Mouse (Mus musculus) heart, adult 9 months (tissue): Measurements from ENCODE around the gene Tex9.
"Not testable (repeated sequence)": the region's sequence is repeated elsewhere in the genome, so short reads cannot be mapped to it uniquely, and the experiment has no call there.

Experiments
- DNase-seq, 2 experiments: peaks; one replicate each; pipeline ENCODE4 v3.0.0; 2022; ENCODE audit warnings: low spot score in 2 of 2

The Tex9 gene

DNA sequence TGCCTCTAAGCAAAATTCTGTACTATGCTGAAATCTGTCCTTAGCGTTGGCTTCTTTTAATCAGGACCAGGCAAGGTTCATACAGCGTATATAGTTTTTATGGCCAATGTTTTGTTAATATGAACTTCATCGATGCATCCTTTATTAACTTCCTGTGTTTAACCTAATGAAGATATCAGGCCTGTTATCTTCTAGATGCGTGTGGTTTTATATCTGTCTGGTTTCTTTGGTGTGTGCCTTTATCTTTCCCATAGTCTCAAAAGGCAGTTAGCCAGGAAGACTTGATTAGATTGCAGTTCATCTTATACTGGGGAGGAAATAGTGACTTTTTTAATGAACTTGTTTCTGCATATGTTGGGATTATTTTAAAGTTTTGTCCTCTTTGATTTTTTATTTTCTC lies 51.7 kb downstream of the Tex9 start:
- no peak for DNase-seq

DNA sequence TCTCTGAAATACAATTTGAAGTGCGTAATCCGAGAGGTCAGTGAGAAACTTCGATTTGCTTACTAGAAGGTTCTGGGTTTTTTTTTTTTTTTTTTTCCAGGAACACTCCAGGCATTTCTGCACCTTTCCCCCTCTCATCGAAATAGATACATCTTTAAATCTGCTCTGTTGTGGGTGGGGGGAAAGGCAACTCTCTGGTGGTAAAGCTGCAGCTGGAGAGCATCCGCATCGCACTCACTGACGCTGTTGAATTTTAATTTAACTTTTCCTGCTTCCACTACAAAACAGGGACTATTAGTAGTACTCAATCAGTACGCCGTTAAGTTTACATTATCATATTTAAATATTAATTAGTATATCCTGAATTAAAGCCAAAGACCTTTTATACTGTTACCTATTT lies 53.3 kb downstream of the Tex9 start:
- DNase-seq = no peak

DNA sequence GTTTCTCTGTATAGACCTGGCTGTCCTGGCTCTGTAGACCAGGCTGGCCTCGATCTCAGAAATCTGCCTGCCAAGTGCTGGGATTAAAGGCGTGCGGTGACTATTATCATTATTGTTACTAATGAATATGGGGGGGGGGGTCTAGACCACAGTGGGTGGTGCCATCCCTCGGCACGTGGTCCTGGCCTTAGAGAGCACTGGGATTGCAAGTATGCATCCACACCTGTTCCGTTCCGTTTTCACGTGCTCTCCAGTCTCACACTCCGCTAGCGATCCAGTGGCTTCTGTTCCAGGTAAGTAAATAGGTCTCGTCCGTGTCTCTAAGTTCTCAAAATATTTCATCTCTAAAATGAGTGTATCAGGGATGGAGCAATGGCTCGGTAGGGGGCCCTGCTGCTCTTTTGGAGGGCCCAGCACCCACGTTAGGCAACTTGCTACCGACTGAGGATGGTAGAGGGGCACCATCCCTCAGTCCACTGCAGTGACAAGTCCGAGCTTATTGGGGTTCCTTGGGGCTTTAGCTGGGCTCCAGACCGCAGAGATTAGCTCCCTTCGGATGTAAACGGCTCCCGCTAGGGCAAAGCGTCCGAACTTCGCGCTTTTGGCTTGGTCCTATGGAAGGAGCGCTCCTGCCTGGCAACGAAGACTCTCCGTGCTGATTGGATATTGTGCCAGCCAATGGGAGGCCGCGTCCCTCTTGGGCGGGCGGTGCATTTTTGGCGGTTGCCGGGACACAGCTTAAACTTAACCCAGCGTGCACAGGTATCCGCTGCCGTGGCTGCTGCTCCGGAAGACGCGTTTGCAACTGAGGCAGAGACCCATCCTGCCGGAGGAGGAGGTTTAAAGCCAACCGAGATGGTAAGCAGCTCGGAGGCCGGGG lies 54.0 kb downstream of the Tex9 start, which contains the start of gene Mns1:
TSS of gene Mns1 (plus strand) at position 190 of the 880 bp plus-strand sequence.
- DNase-seq = peak; percentile 93 to 94

DNA sequence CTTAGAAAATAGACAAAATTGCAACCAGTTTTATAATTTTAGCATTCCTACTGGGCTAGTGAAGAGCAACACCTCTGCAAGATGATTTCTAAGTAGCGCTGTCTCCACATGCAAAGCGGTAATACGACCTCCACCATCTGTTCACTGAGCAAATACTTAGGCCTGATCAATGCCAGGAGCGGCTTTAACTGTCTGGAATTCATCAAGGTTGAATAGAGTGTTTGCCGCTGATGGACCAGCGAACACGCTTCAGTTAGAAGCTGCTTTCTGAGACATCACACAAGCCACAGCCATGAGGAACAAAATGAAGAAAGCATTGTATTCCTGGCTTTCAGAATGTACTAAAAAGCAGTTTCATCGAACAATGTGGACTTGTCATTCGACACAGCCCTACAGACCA lies 57.1 kb downstream of the Tex9 start:
- DNase-seq = no peak

DNA sequence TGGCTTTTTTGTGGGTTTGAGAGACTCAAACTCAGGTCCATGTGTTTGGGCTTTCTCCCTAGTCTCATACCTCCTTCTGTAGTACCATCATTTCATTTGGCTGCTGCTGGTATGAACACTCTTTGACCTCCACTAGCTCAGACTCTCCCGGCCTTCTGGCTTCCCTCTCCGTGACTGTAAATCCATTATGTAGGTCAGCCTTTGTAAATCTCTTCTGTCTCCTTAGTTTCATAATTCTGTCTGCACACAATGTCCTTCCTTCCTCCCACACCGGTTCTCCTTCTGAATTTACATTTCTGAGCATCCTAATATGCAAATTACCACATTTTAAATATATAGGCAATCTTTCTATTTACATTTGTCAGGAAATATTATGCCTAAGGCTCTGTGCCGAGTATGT lies 64.2 kb downstream of the Tex9 start:
- DNase-seq = no peak

DNA sequence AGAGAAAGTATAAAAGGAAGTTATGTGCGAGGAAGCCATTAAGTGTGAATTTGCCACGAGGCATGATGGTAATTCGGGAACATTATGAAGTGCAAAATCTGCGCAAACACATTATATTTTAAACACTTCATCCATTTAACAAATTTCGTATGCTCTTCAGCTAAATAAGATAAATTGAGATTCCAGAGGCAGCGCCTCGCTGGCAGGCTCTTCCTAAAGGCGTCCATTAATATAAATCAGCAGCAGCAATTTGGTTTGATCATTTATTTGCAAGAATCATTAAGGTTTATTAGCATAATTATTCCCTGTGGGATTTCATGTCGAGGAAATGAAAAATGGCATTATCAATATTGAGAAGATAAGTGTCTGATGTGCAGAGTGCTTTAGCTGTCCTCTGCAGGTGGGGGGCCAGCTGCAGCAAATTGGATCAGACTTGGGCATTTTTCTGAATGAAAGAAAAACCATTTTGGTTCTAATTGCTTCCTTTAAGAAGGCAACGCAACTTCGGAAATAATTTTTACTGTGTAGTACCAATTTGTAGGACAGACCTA lies 66.6 kb downstream of the Tex9 start:
- DNase-seq = no peak

DNA sequence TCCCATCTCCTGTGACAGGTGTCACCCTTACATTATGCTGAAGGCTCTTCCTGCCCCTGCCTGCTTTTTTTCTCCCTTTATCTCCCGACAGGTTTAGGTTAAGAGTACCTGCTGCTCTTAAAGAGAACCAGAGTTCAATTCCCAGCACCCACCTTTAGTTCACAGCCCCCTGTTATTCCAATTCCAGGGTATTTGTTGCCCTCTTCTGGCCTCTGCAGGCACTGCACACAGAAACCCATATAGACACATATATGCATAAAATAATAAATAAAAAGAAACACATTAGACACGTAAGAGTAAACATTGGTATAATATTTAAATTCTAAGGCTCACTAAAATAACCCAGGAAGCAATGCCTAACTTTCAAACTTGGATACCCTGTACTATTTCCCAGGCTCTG lies 69.3 kb downstream of the Tex9 start:
- no peak for DNase-seq

DNA sequence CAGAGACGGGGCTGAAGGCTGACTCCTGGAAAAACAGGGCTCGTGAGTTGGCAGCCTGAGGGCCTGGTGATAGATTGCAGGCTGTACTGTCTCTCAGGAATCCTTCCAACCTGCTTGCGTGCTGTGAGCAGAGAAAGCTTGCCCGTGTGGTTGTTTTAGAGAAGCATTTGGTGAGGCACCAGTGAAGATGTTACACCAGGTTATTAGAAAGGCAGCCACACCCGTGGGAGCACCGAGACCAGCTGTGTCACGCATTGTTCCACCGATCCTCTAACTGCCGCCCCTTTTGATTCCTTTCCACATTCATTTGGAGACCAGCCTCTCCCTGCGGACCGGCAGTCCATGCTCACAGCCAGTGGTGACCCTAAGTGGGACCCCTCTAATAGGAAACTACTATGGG lies 69.7 kb downstream of the Tex9 start:
- DNase-seq = peak in 1 of 2 experiments; percentile 4

DNA sequence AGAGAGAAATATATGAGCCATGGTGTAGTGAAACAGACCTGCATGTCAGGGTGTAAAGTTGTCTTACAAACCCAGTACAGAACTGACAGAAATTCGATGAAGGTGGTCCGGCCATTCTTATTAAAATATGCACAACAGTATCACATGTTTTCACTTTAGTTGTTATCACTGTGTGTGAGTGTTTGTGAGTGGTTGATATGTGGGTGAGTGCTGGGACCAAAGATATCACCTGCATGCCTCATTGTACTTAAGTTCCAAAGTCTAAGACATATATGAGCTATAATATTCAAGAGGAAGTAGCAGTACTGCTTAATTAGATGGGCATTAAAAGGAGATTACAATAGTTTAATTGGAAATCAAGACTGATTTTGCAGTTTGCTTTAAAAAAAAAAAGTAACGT lies 71.5 kb downstream of the Tex9 start:
- no peak for DNase-seq

DNA sequence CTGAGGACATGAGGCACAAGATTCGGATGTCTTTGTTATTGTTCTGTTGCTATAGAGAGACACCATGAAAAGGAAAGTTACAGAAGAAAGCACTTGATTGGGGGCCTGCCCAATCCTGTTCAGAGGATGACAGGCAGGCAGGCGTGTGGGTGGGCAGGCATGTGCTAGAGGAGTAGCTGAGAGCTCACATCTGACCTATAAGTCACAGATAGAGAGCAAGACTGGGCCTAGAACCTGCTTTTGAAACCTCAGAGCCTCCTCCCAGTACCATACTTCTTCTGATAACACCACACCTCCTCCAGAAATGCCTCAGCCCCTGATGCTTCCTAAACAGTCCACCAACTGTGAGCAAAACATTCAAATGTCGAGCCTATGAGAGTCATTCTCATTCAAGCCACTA lies 73.6 kb downstream of the Tex9 start:
- DNase-seq = no peak

DNA sequence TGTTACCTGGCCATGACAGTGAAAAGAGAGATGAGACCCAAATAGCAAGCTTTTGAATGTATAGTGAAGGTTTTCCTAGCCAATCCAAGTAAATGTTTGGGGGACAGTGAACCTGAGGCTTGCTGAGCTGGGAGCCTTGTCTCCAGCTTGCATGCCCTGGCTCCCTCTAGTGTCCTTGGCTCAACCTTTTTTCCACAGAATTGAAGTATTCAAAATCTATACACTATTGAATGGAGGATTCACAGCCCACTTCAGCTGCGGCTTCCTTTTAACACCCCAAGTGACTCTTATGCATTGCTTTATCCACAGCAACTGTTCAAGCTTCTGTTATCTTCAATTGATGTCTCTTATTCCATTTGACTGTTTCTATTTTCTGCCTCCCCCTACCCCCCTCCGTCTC lies 80.3 kb downstream of the Tex9 start:
- no peak for DNase-seq

DNA sequence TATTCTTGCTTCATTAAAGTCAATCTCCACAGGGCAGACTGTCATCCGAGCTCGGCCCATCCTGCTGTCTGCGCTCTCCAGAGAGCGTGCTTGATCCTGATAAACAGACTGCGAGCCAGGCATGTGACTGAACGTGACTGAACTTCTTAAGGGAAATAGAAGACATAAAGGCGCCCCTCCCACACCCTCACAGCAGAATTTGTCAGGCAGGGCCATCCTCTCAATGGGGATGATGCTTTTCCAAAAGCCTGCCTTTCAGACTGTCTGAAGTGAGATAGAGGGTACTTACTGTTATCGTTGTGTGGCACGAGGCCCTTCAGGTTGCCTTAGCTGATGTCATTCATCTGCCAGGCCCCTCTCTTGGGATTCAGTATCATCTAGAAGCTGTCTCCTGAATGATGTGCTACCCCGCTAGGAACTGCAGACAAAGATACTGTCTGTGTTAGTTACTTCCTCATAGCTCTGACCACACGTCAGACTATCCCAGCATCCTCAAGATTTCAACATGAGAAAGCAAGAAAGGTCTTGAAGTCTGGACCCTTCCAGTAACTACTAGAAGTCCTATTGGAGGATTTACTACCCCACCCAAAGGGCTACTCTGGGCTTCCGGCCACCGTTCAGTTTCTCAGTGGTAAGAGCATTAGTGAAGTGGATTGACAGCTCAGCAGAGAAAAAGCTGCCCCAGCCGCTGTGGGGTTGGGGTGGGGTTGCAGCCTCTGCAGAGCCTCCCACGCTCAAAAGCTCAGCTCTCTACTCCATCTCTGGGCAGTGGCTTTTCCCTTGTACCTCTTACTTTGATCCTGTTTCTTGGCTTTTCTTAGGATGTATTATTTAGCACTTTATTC lies 82.4 kb downstream of the Tex9 start:
- DNase-seq = no peak

DNA sequence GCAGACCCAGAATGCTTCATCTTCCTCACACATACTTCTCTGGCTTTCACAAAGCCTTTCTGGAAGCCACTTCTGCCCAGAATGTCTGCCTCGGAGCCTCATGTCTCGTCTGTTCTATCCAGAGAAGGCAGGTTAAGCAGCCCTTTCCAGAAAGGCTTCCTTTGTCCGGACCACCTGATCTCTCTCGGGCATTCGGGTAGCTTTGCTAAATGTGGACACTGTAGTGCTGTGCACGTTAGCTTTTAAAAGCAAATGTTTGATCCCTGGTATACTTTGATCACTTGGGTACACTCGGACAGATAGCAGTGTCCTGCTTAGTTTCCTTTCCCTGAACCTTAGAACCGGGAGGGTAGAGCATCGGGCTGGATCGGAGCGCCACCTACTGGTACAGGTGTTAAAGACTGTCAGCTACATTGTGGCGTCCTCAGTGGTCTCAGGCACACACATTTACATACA lies 83.9 kb downstream of the Tex9 start:
- peak; percentile 32 to 63 for DNase-seq

DNA sequence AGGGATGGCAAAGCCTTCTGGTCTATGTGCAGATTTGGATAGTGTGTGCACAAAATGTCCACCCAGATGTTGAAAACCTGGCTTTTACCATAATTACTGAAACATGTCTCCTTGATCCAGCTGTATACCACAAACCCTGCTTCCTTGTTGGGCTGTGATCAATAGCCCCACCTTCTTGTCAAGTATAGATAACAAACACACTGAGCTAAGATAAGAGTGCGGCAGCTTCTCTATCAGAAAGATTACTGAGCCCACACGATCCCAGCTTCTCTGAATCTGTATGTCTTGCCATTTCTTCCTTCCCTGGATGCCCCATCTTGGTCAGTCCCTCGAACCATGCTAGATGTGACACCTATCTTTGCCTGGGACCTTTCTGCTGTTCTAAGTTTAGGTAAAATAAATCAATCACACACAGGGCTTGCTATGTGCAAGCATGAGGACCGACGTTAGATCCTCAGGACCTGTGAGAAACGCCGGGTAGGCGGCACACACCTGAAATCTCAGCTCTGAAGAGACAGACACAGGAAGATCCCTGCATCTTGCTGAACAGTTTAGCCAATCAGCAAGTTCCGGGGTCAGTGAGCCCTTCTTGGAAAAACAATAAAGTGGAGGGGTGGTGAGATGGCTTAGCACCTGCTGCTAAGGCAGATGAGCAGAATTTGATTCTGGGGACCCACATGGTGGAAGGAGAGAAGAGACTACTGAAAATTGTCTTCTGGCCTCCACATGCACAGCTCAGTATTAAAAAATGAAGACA lies 86.0 kb downstream of the Tex9 start:
- no peak for DNase-seq

DNA sequence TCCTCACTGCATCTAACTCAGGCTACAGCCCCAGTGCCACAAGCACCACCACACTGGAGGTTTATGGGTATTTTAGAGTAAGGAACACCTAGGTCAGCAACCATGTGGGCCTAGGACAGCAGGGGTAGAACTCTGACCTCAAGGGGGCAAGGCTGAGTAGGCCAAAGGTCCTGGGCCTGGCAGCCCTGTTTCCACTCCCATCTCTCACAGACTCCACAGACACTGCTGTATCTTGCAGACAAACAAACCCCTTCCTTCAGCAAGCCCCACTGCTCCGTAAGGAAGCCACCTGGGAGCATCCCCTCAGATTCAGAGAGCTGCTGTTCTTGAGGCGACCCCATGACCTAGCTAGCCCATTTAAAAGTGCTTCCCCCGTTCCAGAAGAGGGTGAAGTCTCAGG lies 87.1 kb downstream of the Tex9 start:
- DNase-seq = no peak

DNA sequence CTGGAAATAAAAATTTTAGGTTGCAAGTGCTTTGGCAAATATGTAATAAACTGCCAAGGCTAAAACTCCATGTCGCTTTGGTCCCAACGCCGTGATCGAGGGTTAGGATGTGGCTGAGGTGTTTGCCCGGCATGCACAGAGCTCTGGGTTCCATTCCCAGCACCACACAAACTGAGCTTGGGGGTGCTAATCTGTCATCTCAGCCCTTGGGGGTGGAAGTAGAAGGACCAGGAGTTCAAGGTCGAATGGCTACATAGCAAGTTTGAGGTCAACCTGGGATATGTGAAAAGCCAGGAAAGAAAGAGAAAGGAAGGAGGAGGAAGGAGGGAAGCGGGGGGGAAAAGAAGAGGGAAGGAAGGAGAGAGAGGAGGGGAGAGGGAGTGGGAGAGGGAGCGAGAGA lies 87.6 kb downstream of the Tex9 start:
- no peak for DNase-seq

DNA sequence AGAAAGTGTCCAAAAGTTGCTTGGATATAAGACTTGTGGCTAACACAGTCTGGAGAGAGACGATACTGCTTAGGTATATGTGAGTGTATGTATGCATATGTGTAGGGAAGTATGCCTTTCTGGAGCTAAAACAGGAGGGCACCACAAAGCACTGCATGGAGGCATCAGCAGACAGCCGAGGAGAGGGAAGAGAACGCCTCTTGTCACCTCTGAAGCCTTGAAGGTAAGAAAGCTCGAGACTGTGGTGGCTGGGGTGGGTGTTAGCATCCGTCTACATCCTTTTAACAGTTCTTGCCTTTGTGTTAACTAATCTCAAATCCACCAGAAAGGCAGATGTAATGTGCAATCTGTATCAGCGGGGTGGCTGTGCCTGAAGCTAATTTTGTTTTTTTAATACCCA lies 88.6 kb downstream of the Tex9 start:
- no peak for DNase-seq

DNA sequence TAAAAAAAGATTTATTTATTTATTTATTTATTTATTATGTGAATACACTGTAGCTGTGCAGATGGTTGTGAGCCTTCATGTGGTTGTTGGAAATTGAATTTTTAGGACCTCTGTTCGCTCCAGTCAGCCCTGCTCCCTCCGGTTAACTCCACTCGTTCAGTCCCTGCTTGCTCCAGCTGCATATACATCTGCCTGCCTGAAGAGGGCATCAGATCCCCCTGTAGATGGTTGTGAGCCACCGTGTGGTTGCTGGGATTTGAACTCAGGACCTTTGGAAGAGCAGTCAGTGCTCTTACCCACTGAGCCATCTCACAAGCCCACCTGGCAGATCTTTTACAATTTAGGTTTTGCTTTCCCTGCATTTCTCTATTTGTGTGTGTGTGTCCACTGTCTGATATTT lies 90.2 kb downstream of the Tex9 start:
- DNase-seq = not testable (repeated sequence)
